11 mouse cellular contexts compared by ENCODE assay signal in the genomic region with DNA sequence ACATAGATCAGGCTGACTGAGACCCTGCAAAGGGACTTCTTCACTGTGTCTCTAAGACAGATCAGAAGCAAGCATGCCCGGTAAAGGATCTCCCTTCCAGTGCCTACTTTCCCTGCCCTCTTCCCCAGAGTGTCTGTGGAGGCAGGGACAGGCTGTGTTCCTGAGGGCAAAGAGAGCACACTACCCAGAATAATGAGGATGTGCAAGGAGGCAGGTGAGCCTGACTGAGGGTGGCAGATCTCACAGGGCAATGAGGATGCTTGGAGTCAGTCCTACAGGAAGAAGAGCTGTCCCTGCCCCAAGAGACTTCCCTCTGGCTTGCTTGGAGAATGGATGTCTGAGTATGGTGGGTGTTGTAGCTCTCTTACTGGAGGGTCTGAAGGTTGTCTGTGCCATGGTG.
DNase-seq lines count a peak whose midpoint lies in the region; ATAC-seq and TF ChIP-seq lines count a peak whose summit lies in the region.
"Had no signal": no experiment of that assay in that cellular context is flagged by ENCODE, and none has a peak within 500 bp of the region (broad histone marks: within the 10 kb centered on the region; RNA-seq: fewer than 3 reads in every experiment).

No protein-coding gene starts in this region.

- no peak for TF ChIP-seq CTCF in liver, postnatal 0 days (IDR thresholded peaks at IDR 0.05; ENCODE audit: low read depth)
- no peak for TF ChIP-seq CTCF in intestine, postnatal 0 days (IDR thresholded peaks at IDR 0.05; ENCODE audit: low read depth)

- no peaks in the 10 kb centered on the region for H3K27me3 ChIP-seq in forebrain, embryonic 15.5 days
- no peaks in the 10 kb centered on the region for H3K27me3 ChIP-seq in midbrain, embryonic 14.5 days (ENCODE audit: control insufficient read depth, insufficient read depth, low read length)
- no peaks in the 10 kb centered on the region for H3K27me3 ChIP-seq in liver, postnatal 0 days (ENCODE audit: insufficient read depth, low read length)
- H3K27me3 ChIP-seq in intestine, postnatal 0 days (replicated peaks; ENCODE audit: control insufficient read depth, insufficient read depth, low read length), result no peaks in the 10 kb centered on the region
- H3K27me3 ChIP-seq: intestine, embryonic 15.5 days had no signal

- 24% methylated on average over 1 of the region's 1 CpGs for WGBS in forebrain, embryonic 15.5 days
- WGBS in midbrain, embryonic 14.5 days, result 31% methylated on average over 1 of the region's 1 CpGs
- WGBS in liver, postnatal 0 days (ENCODE audit: insufficient replicate concordance), result 59% methylated on average over 1 of the region's 1 CpGs
- WGBS in intestine, postnatal 0 days, result 67% methylated on average over 1 of the region's 1 CpGs

- DNase-seq in cerebellum, adult 18-20 months, result peak; percentile 45 to 50
- no peak for DNase-seq in cerebellum, adult 11 months
- DNase-seq in cerebellum, adult 9-10 months, result peak; percentile 41
- peak; percentile 36 for DNase-seq in midbrain, embryonic 14.5 days
- no peak for DNase-seq in liver, postnatal 0 days
- DNase-seq in adrenal gland, adult 8-10 months, result no peak
- DNase-seq: adrenal gland, postnatal 14 days; lung, postnatal 36 days had no signal

- H3K9ac ChIP-seq in forebrain, embryonic 15.5 days (replicated peaks), result peak overlapping the region; percentile 43
- peak overlapping the region; percentile 70 for H3K9ac ChIP-seq in midbrain, embryonic 14.5 days (replicated peaks; ENCODE audit: low read length)
- no peak overlapping the region for H3K9ac ChIP-seq in liver, postnatal 0 days (replicated peaks)
- H3K9ac ChIP-seq in intestine, postnatal 0 days (ENCODE audit: low read depth, low read length), result no peak overlapping the region
- H3K9ac ChIP-seq: intestine, embryonic 15.5 days had no signal

- H3K9me3 ChIP-seq in forebrain, embryonic 15.5 days, result no peaks in the 10 kb centered on the region
- H3K9me3 ChIP-seq in midbrain, embryonic 14.5 days (ENCODE audit: control insufficient read depth, low read length), result no peaks in the 10 kb centered on the region
- no peaks in the 10 kb centered on the region for H3K9me3 ChIP-seq in liver, postnatal 0 days (ENCODE audit: low read length)
- no peaks in the 10 kb centered on the region for H3K9me3 ChIP-seq in intestine, postnatal 0 days (ENCODE audit: control insufficient read depth)
- H3K9me3 ChIP-seq: intestine, embryonic 15.5 days had no signal

- H3K4me3 ChIP-seq in forebrain, embryonic 15.5 days, result peak overlapping the region; percentile 46
- peak overlapping the region; percentile 47 for H3K4me3 ChIP-seq in midbrain, embryonic 14.5 days (replicated peaks; ENCODE audit: low read depth, low read length)
- no peak overlapping the region for H3K4me3 ChIP-seq in liver, postnatal 0 days (ENCODE audit: low read depth, low read length)
- no peak overlapping the region for H3K4me3 ChIP-seq in intestine, postnatal 0 days (ENCODE audit: low read depth, low read length)
- H3K4me3 ChIP-seq: intestine, embryonic 15.5 days had no signal

- H3K4me1 ChIP-seq in forebrain, embryonic 15.5 days, result peaks cover 19% of the 10 kb centered on the region
- H3K4me1 ChIP-seq in midbrain, embryonic 14.5 days (ENCODE audit: control insufficient read depth, insufficient read depth, low read length), result peaks cover 36% of the 10 kb centered on the region
- H3K4me1 ChIP-seq in liver, postnatal 0 days (ENCODE audit: insufficient read depth), result no peaks in the 10 kb centered on the region
- no peaks in the 10 kb centered on the region for H3K4me1 ChIP-seq in intestine, postnatal 0 days (replicated peaks; ENCODE audit: control insufficient read depth, insufficient read depth, low read length)

- 0 out of 2 replicates have a peak, but pooled peaks have one; percentile 9 for ATAC-seq in forebrain, embryonic 15.5 days (replicated peaks)
- ATAC-seq in midbrain, embryonic 14.5 days (ENCODE audit: low FRiP score, low TSS enrichment), result 0 out of 2 replicates have a peak, but pooled peaks have one; percentile 10
- no peak for ATAC-seq in liver, postnatal 0 days
- no peak for ATAC-seq in intestine, postnatal 0 days
- ATAC-seq: intestine, embryonic 15.5 days had no signal

- H3K27ac ChIP-seq in forebrain, embryonic 15.5 days (replicated peaks), result peak overlapping the region; percentile 79; the same call in 1 of the 2 replicates
- peak overlapping the region; percentile 89 for H3K27ac ChIP-seq in midbrain, embryonic 14.5 days (replicated peaks; ENCODE audit: low read depth, low read length)
- no peak overlapping the region for H3K27ac ChIP-seq in liver, postnatal 0 days (ENCODE audit: low read depth)
- no peak overlapping the region for H3K27ac ChIP-seq in intestine, postnatal 0 days (ENCODE audit: low read depth, low read length)
- H3K27ac ChIP-seq: intestine, embryonic 15.5 days had no signal

- no peaks in the 10 kb centered on the region for H3K36me3 ChIP-seq in forebrain, embryonic 15.5 days
- no peaks in the 10 kb centered on the region for H3K36me3 ChIP-seq in midbrain, embryonic 14.5 days (ENCODE audit: control insufficient read depth, insufficient read depth, low read length)
- H3K36me3 ChIP-seq in liver, postnatal 0 days (replicated peaks; ENCODE audit: insufficient read depth, low read length), result no peaks in the 10 kb centered on the region
- no peaks in the 10 kb centered on the region for H3K36me3 ChIP-seq in intestine, postnatal 0 days (ENCODE audit: control insufficient read depth, insufficient read depth)
- H3K36me3 ChIP-seq: intestine, embryonic 15.5 days had no signal

- peak overlapping the region; percentile 66 for H3K4me2 ChIP-seq in forebrain, embryonic 15.5 days (replicated peaks)
- H3K4me2 ChIP-seq in midbrain, embryonic 14.5 days (ENCODE audit: low read length), result peak overlapping the region; percentile 75
- H3K4me2 ChIP-seq in liver, postnatal 0 days (ENCODE audit: low read depth, low read length), result no peak overlapping the region
- H3K4me2 ChIP-seq in intestine, postnatal 0 days (replicated peaks; ENCODE audit: low read depth), result no peak overlapping the region

- no peak for TF ChIP-seq EP300 in liver, postnatal 0 days (IDR thresholded peaks at IDR 0.05; ENCODE audit: low read depth)

Comparison
In these comparisons a context has a peak if more than half of its experiments do, and no peak if none do; other contexts are left out.
1. DNase-seq: peak in cerebellum, adult 18-20 months (2 of 2), cerebellum, adult 9-10 months (single experiment) and midbrain, embryonic 14.5 days (single experiment); none in cerebellum, adult 11 months (single experiment), liver, postnatal 0 days (single experiment) and adrenal gland, adult 8-10 months (single experiment).
2. ATAC-seq: peak in forebrain, embryonic 15.5 days (single experiment) and midbrain, embryonic 14.5 days (single experiment); none in liver, postnatal 0 days (single experiment) and intestine, postnatal 0 days (single experiment).
3. H3K27ac ChIP-seq: peak in forebrain, embryonic 15.5 days (single experiment) and midbrain, embryonic 14.5 days (single experiment); none in liver, postnatal 0 days (single experiment) and intestine, postnatal 0 days (single experiment).
4. H3K4me2 ChIP-seq: peak in forebrain, embryonic 15.5 days (single experiment) and midbrain, embryonic 14.5 days (single experiment); none in liver, postnatal 0 days (single experiment) and intestine, postnatal 0 days (single experiment).
5. H3K4me3 ChIP-seq: peak in forebrain, embryonic 15.5 days (single experiment) and midbrain, embryonic 14.5 days (single experiment); none in liver, postnatal 0 days (single experiment) and intestine, postnatal 0 days (single experiment).
6. H3K9ac ChIP-seq: peak in forebrain, embryonic 15.5 days (single experiment) and midbrain, embryonic 14.5 days (single experiment); none in liver, postnatal 0 days (single experiment) and intestine, postnatal 0 days (single experiment).